Mouse (Mus musculus) CD4-positive naive resting alpha-beta T cell, adult 76 days (primary cell): Measurements from ENCODE around the gene Tyw5. TPM values are rescaled to one million over a fixed set of nuclear protein-coding genes. Genes with fewer than 3 reads are reported as not detected.

Experiments
- total RNA-seq: library from RNA; stranded (reverse); gene quantifications from one replicate; pipeline ENCODE4 v1.2.4, GENCODE M21; 2023

Gene Tyw5
- total RNA-seq: 23.3 TPM

GRCm38 (mm10) chr1:57406187-57407151 is at the start of gene Tyw5, which contains the start of gene Maip1:
TSS of gene Tyw5 (minus strand) at chr1:57407101.
TSS of gene Maip1 (plus strand) at chr1:57406328.

DNA sequence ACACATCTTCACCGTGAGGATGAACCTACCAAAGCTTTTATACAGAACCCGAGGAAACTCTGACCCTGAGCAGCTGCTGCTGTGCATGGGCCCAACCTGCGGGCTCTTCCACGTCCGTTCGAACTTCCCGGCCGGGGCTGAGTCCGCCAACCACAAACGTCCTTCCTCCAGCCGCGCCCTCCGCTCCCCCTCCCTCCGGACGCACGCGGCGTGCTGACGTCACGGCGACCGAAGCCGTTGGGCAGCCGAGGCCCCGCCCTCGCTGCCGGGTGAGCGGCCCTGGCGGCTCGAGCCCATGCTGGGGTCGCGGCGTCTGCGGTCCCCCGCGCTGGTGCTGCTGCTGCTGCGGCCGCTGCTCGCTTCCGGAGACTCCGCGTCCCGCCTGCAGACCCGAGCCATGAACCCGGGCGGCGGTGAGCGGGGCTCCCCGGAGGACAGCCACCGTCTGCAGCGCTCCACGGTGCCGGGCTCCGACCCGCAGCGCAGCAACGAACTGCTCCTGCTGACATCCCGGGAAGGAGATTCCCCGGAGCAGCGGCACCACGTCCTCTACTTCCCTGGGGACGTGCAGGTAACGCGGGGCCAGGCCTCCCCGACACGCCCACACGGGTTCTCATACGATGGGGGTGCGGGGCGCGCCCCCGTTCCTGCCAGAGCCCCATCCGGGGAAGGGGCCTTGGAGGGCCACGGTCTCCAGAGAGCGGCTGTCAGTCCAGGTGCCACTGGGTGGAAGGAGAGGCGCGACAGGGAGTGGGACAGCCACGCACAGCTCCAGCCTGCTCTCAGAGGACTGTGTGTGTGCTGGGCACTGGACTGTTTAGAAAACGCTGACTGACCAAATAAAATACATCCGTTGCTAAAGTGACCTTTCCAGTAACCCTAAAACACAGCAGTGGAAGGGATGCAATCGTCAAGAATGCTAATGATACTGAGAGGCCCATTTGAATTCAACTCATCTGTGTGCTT is 29.2 kb downstream of the Tyw5 start, which contains the start of gene 1700066M21Rik:
Gene 1700066M21Rik, plus strand, starts transcription at position 245 of the 966 bp plus-strand sequence.

Other genes starting within 250 kb of the Tyw5 start
- gene 1700066M21Rik, start 29.5 kb downstream of the Tyw5 start, total RNA-seq: 4.3 TPM
- gene Maip1, start 773 bp downstream of the Tyw5 start, total RNA-seq: 14.8 TPM